Mouse (Mus musculus): Measurements from ENCODE around the gene Kcnq5.

Gene Kcnq5

GRCm38 (mm10) chr1:21961251-21962082 is at the start of gene Kcnq5:
Kcnq5 (minus strand) TSS chr1:21961942.
- no peak for DNase-seq (ENCODE audit: extremely low spot score, low read depth, low spot score)

- no peak for DNase-seq (ENCODE audit: extremely low spot score, low read depth, low spot score)
These were observed 18.0 kb upstream of the Kcnq5 start for GRCm38 (mm10) chr1:21979755-21980154.

GRCm38 (mm10) chr1:21979292-21979691 is 17.6 kb upstream of the Kcnq5 start:
- no peak for DNase-seq (ENCODE audit: extremely low spot score, low read depth, low spot score)

GRCm38 (mm10) chr1:21974040-21974439 is 12.3 kb upstream of the Kcnq5 start:
- no peak for DNase-seq (ENCODE audit: extremely low spot score, low read depth, low spot score)

- no peak for DNase-seq (ENCODE audit: extremely low spot score, low read depth, low spot score)
These were observed 5.4 kb upstream of the Kcnq5 start for GRCm38 (mm10) chr1:21967139-21967538.

GRCm38 (mm10) chr1:21962896-21963864 is 1.4 kb upstream of the Kcnq5 start:
- no peak for DNase-seq (ENCODE audit: extremely low spot score, low read depth, low spot score)

- DNase-seq (ENCODE audit: extremely low spot score, low read depth, low spot score): no peak
These were observed 335 bp upstream of the Kcnq5 start for GRCm38 (mm10) chr1:21962083-21962471.

- DNase-seq (ENCODE audit: extremely low spot score, low read depth, low spot score): no peak
These were observed 1.1 kb downstream of the Kcnq5 start for GRCm38 (mm10) chr1:21960421-21961250.

GRCm38 (mm10) chr1:21959648-21960285 is 2.0 kb downstream of the Kcnq5 start:
- no peak for DNase-seq (ENCODE audit: extremely low spot score, low read depth, low spot score)

GRCm38 (mm10) chr1:21958013-21958412 is 3.7 kb downstream of the Kcnq5 start:
- no peak for DNase-seq (ENCODE audit: extremely low spot score, low read depth, low spot score)

- no peak for DNase-seq (ENCODE audit: extremely low spot score, low read depth, low spot score)
These were observed 20.9 kb downstream of the Kcnq5 start for GRCm38 (mm10) chr1:21940831-21941230.

GRCm38 (mm10) chr1:21927182-21927581 is 34.6 kb downstream of the Kcnq5 start:
- no peak for DNase-seq (ENCODE audit: extremely low spot score, low read depth, low spot score)

- DNase-seq (ENCODE audit: extremely low spot score, low read depth, low spot score): no peak
These were observed 38.5 kb downstream of the Kcnq5 start for GRCm38 (mm10) chr1:21923293-21923642.

- no peak for DNase-seq (ENCODE audit: extremely low spot score, low read depth, low spot score)
These were observed 39.0 kb downstream of the Kcnq5 start for GRCm38 (mm10) chr1:21922578-21923292.

- no peak for DNase-seq (ENCODE audit: extremely low spot score, low read depth, low spot score)
These were observed 42.5 kb downstream of the Kcnq5 start for GRCm38 (mm10) chr1:21919276-21919675.

GRCm38 (mm10) chr1:21896067-21896719 is 65.5 kb downstream of the Kcnq5 start:
- no peak for DNase-seq (ENCODE audit: extremely low spot score, low read depth, low spot score)

GRCm38 (mm10) chr1:21883747-21884146 is 78.0 kb downstream of the Kcnq5 start:
- DNase-seq (ENCODE audit: extremely low spot score, low read depth, low spot score): no peak

- no peak for DNase-seq (ENCODE audit: extremely low spot score, low read depth, low spot score)
These were observed 90.9 kb downstream of the Kcnq5 start for GRCm38 (mm10) chr1:21870889-21871288.

- DNase-seq (ENCODE audit: extremely low spot score, low read depth, low spot score): no peak
These were observed 93.3 kb downstream of the Kcnq5 start for GRCm38 (mm10) chr1:21868484-21868883.
